ENCODE assay signal across 25 mouse cellular contexts in the genomic region with DNA sequence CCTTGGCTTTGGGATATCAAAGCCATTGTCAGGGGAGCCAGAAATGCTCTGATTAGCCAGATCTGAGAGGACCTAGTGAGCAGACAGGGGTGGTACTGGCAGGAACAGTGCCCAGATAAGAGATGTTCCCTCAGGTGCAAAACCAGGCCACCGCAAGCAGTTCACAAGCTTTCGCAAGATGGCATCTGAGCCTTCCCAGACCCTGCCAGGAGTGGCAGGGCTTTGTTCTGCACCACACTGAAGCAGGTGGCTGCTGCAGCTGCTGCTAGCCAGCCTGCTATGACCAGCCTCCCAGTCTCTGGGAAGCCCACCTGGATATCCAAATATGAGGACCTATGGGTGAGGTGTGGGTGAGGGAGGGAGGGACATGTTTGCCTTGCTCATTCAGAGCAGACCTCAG. TPM values are rescaled to one million over a fixed set of nuclear protein-coding genes. Genes with fewer than 3 reads are reported as not detected.
DNase-seq lines count a peak whose midpoint lies in the region; ATAC-seq lines count a peak whose summit lies in the region.
"Had no signal": no experiment of that assay in that cellular context is flagged by ENCODE, and none has a peak within 500 bp of the region (broad histone marks: within the 10 kb centered on the region; RNA-seq: fewer than 3 reads in every experiment).

No protein-coding gene starts in this region.

- H3K9ac ChIP-seq in heart, embryonic 16.5 days (ENCODE audit: low read length), result no peak overlapping the region
- no peak overlapping the region for H3K9ac ChIP-seq in heart, embryonic 12.5 days
- peak overlapping the region; percentile 2; the same call in 1 of the 2 replicates for H3K9ac ChIP-seq in neural tube, embryonic 12.5 days
- H3K9ac ChIP-seq: embryonic facial prominence, embryonic 15.5 days; limb, embryonic 15.5 days; liver, embryonic 14.5 days; lung, embryonic 14.5 days had no signal

- DNase-seq in neural tube, embryonic 10.5 days (ENCODE audit: extremely low spot score, low spot score), result no peak
- peak; percentile 67 to 82 for DNase-seq in thymus, postnatal 10 days (ENCODE audit: low spot score in 2 of 2)
- no peak for DNase-seq in right cerebral cortex, postnatal 14 days
- DNase-seq in right cerebral cortex, postnatal 36 days (ENCODE audit: low spot score in 2 of 2), result no peak
- DNase-seq in kidney, postnatal 25 days, result no peak
- DNase-seq: adrenal gland, postnatal 10 days; cerebellum, adult 2 months; cerebellum, postnatal 36 days; gastrocnemius, postnatal 10 days; heart, postnatal 14 days; kidney, adult 18-20 months; left cerebral cortex, postnatal 4 days; lung, embryonic 14.5 days; retina, postnatal 1 day; right cerebral cortex, postnatal 4 days had no signal

- no peak overlapping the region for H3K4me3 ChIP-seq in heart, embryonic 16.5 days (ENCODE audit: low read length)
- H3K4me3 ChIP-seq in heart, embryonic 12.5 days, result no peak overlapping the region
- H3K4me3 ChIP-seq in neural tube, embryonic 12.5 days, result no peak overlapping the region
- H3K4me3 ChIP-seq: embryonic facial prominence, embryonic 15.5 days; limb, embryonic 15.5 days had no signal

- no peak overlapping the region for H3K27ac ChIP-seq in heart, embryonic 16.5 days (ENCODE audit: low read length)
- no peak overlapping the region for H3K27ac ChIP-seq in heart, embryonic 12.5 days (ENCODE audit: poor library complexity, severe bottlenecking)
- H3K27ac ChIP-seq in neural tube, embryonic 12.5 days, result no peak overlapping the region
- H3K27ac ChIP-seq: embryonic facial prominence, embryonic 15.5 days; limb, embryonic 15.5 days; liver, embryonic 14.5 days had no signal

- H3K4me2 ChIP-seq in heart, embryonic 16.5 days (ENCODE audit: low read depth, low read length), result no peak overlapping the region
- no peak overlapping the region for H3K4me2 ChIP-seq in heart, embryonic 12.5 days
- no peak overlapping the region for H3K4me2 ChIP-seq in neural tube, embryonic 12.5 days (replicated peaks)
- H3K4me2 ChIP-seq: embryonic facial prominence, embryonic 15.5 days; heart, embryonic 11.5 days; limb, embryonic 15.5 days; lung, embryonic 14.5 days had no signal

- no peaks in the 10 kb centered on the region for H3K36me3 ChIP-seq in heart, embryonic 16.5 days (ENCODE audit: control insufficient read depth, insufficient read depth)
- H3K36me3 ChIP-seq in heart, embryonic 12.5 days, result no peaks in the 10 kb centered on the region
- peaks cover 13% of the 10 kb centered on the region for H3K36me3 ChIP-seq in neural tube, embryonic 12.5 days
- H3K36me3 ChIP-seq: embryonic facial prominence, embryonic 15.5 days; limb, embryonic 15.5 days had no signal

- H3K4me1 ChIP-seq in heart, embryonic 16.5 days (ENCODE audit: control insufficient read depth, insufficient read depth, low read length), result peaks cover 4% of the 10 kb centered on the region; the same call in 1 of the 2 replicates
- peaks cover 10% of the 10 kb centered on the region; the same call in 1 of the 2 replicates for H3K4me1 ChIP-seq in heart, embryonic 12.5 days (replicated peaks)
- H3K4me1 ChIP-seq in neural tube, embryonic 12.5 days, result peaks cover 7% of the 10 kb centered on the region; the same call in 1 of the 2 replicates

- no peaks in the 10 kb centered on the region for H3K9me3 ChIP-seq in heart, embryonic 16.5 days (replicated peaks; ENCODE audit: control insufficient read depth, low read length)
- H3K9me3 ChIP-seq in heart, embryonic 12.5 days (replicated peaks), result no peaks in the 10 kb centered on the region
- no peaks in the 10 kb centered on the region for H3K9me3 ChIP-seq in neural tube, embryonic 12.5 days
- H3K9me3 ChIP-seq: embryonic facial prominence, embryonic 15.5 days; limb, embryonic 15.5 days had no signal

- H3K27me3 ChIP-seq in heart, embryonic 16.5 days (ENCODE audit: control insufficient read depth, insufficient read depth, low read length), result 0 out of 2 replicates have a peak, but pooled peaks cover 3% of the 10 kb centered on the region
- 0 out of 2 replicates have a peak, but pooled peaks cover 6% of the 10 kb centered on the region for H3K27me3 ChIP-seq in heart, embryonic 12.5 days (replicated peaks)
- H3K27me3 ChIP-seq in neural tube, embryonic 12.5 days (replicated peaks), result no peaks in the 10 kb centered on the region
- H3K27me3 ChIP-seq: embryonic facial prominence, embryonic 15.5 days; limb, embryonic 15.5 days had no signal

- 90% methylated on average over 2 of the region's 2 CpGs for WGBS in heart, embryonic 16.5 days
- 90% methylated on average over 2 of the region's 2 CpGs for WGBS in heart, embryonic 12.5 days
- 98% methylated on average over 2 of the region's 2 CpGs for WGBS in neural tube, embryonic 12.5 days

- ATAC-seq in heart, embryonic 16.5 days (replicated peaks; ENCODE audit: extremely low read depth, insufficient read depth, low FRiP score), result 0 out of 2 replicates have a peak, but pooled peaks have one; percentile 39
- no peak for ATAC-seq in heart, embryonic 12.5 days (ENCODE audit: insufficient number of reproducible peaks, low FRiP score)
- no peak for ATAC-seq in neural tube, embryonic 12.5 days (ENCODE audit: low FRiP score, low read depth)
- ATAC-seq: forebrain, embryonic 16.5 days; inflammation-experienced regulatory T-cells, adult 6 months; midbrain, embryonic 16.5 days had no signal

RNA-seq across cellular contexts. Expression of a gene that starts 10.1 kb away (rescaled TPM):
- polyA plus RNA-seq in heart, embryonic 16.5 days (2015; fragmentation: Nextera tagmentation; extraction: Ambion mirVana), result 17.2 and 17.9 TPM in 2 replicates
- 18.9 and 19.8 TPM in 2 replicates for polyA plus RNA-seq in heart, embryonic 12.5 days (2016; fragmentation: Nextera tagmentation; extraction: Ambion mirVana)
- polyA plus RNA-seq in neural tube, embryonic 12.5 days (2016; fragmentation: Nextera tagmentation; extraction: Ambion mirVana), result 9.4 and 10.2 TPM in 2 replicates

RNA-seq across cellular contexts. Expression of a gene that starts 32.2 kb away (rescaled TPM):
- 35.5 and 36.0 TPM in 2 replicates for polyA plus RNA-seq in heart, embryonic 16.5 days (2015; fragmentation: Nextera tagmentation; extraction: Ambion mirVana)
- polyA plus RNA-seq in heart, embryonic 12.5 days (2016; fragmentation: Nextera tagmentation; extraction: Ambion mirVana), result 36.6 and 39.3 TPM in 2 replicates
- polyA plus RNA-seq in neural tube, embryonic 12.5 days (2016; fragmentation: Nextera tagmentation; extraction: Ambion mirVana), result 89.3 and 90.6 TPM in 2 replicates

RNA-seq across cellular contexts. Expression of a gene that starts 32.6 kb away (rescaled TPM):
- polyA plus RNA-seq in heart, embryonic 16.5 days (2015; fragmentation: Nextera tagmentation; extraction: Ambion mirVana), result 0.02 TPM in 1 of 2 replicates, not detected in the other
- 0.05 and 0.08 TPM in 2 replicates for polyA plus RNA-seq in heart, embryonic 12.5 days (2016; fragmentation: Nextera tagmentation; extraction: Ambion mirVana)
- polyA plus RNA-seq in neural tube, embryonic 12.5 days (2016; fragmentation: Nextera tagmentation; extraction: Ambion mirVana), result 11.8 and 12.4 TPM in 2 replicates
- polyA plus RNA-seq: inflammation-experienced regulatory T-cells, adult 6 months; lung, embryonic 14.5 days had no signal

RNA-seq across cellular contexts. Expression of a gene that starts 54.0 kb away (rescaled TPM):
- polyA plus RNA-seq in heart, embryonic 16.5 days (2015; fragmentation: Nextera tagmentation; extraction: Ambion mirVana), result 21.7 and 24.4 TPM in 2 replicates
- polyA plus RNA-seq in heart, embryonic 12.5 days (2016; fragmentation: Nextera tagmentation; extraction: Ambion mirVana), result 20.2 and 22.9 TPM in 2 replicates
- 13.9 and 16.1 TPM in 2 replicates for polyA plus RNA-seq in neural tube, embryonic 12.5 days (2016; fragmentation: Nextera tagmentation; extraction: Ambion mirVana)

RNA-seq across cellular contexts. Expression of a gene that starts 59.1 kb away (rescaled TPM):
- polyA plus RNA-seq in heart, embryonic 16.5 days (2015; fragmentation: Nextera tagmentation; extraction: Ambion mirVana), result 11.7 and 13.9 TPM in 2 replicates
- polyA plus RNA-seq in heart, embryonic 12.5 days (2016; fragmentation: Nextera tagmentation; extraction: Ambion mirVana), result 15.5 and 17.0 TPM in 2 replicates
- polyA plus RNA-seq in neural tube, embryonic 12.5 days (2016; fragmentation: Nextera tagmentation; extraction: Ambion mirVana), result 27.8 and 30.7 TPM in 2 replicates

Comparison
In these comparisons a context has a peak if more than half of its experiments do, and no peak if none do; other contexts are left out.
1. DNase-seq: peak in thymus, postnatal 10 days (2 of 2); none in neural tube, embryonic 10.5 days (single experiment), right cerebral cortex, postnatal 14 days (single experiment), right cerebral cortex, postnatal 36 days (0 of 2) and kidney, postnatal 25 days (0 of 2).
2. RNA of a gene that starts 32.6 kb away (polyA plus RNA-seq): 11.8 to 12.4 TPM in neural tube, embryonic 12.5 days; 0.05 to 0.08 TPM in heart, embryonic 12.5 days and 0.02 TPM in heart, embryonic 16.5 days; every median in the first group is over 10 times any median in the second.